Mouse (Mus musculus) frontal cortex, postnatal 10 days (tissue): ENCODE measurements around the gene Flt3l.
"Not testable (repeated sequence)": the region's sequence is repeated elsewhere in the genome, so short reads cannot be mapped to it uniquely, and the experiment has no call there.

Experiments
- DNase-seq, 2 experiments: peaks; one replicate each; pipeline ENCODE4 v3.0.0; 2022; ENCODE audit warnings: low spot score in 2 of 2, mixed read lengths in 1 of 2

Flt3l gene

GRCm38 (mm10) chr7:45141914-45142313 is 5.7 kb upstream of the Flt3l start:
- no peak for DNase-seq

- no peak for DNase-seq
These were observed 5.1 kb upstream of the Flt3l start for GRCm38 (mm10) chr7:45141319-45141718.

GRCm38 (mm10) chr7:45139904-45140723 is 3.9 kb upstream of the Flt3l start:
- no peak for DNase-seq

- DNase-seq: no peak
These were observed 2.2 kb upstream of the Flt3l start for GRCm38 (mm10) chr7:45138403-45138802.

- DNase-seq: no peak
These were observed 1.2 kb upstream of the Flt3l start for GRCm38 (mm10) chr7:45137171-45138006.

- no peak for DNase-seq
These were observed 862 bp downstream of the Flt3l start for GRCm38 (mm10) chr7:45135370-45135769.

- DNase-seq: no peak
These were observed 1.6 kb downstream of the Flt3l start for GRCm38 (mm10) chr7:45134544-45135026.

- no peak for DNase-seq
These were observed 2.6 kb downstream of the Flt3l start for GRCm38 (mm10) chr7:45133446-45134159.

- no peak for DNase-seq
These were observed 4.4 kb downstream of the Flt3l start for GRCm38 (mm10) chr7:45131850-45132249.

GRCm38 (mm10) chr7:45129776-45130512 is 6.3 kb downstream of the Flt3l start:
- no peak for DNase-seq

GRCm38 (mm10) chr7:45129318-45129717 is 6.9 kb downstream of the Flt3l start:
- DNase-seq: no peak

- DNase-seq: peak; percentile 99
These were observed 7.5 kb downstream of the Flt3l start, which contains the start of gene Rpl13a for GRCm38 (mm10) chr7:45128624-45129246. Gene Rpl13a (minus strand): TSS chr7:45128761.

- no peak for DNase-seq
These were observed 8.5 kb downstream of the Flt3l start for GRCm38 (mm10) chr7:45127700-45128224.

GRCm38 (mm10) chr7:45126844-45127699 is 9.2 kb downstream of the Flt3l start:
- no peak for DNase-seq

GRCm38 (mm10) chr7:45126147-45126843 is 9.9 kb downstream of the Flt3l start:
- DNase-seq: no peak

GRCm38 (mm10) chr7:45125649-45126048 is 10.6 kb downstream of the Flt3l start:
- not testable (repeated sequence) for DNase-seq

GRCm38 (mm10) chr7:45125144-45125600 is 11.1 kb downstream of the Flt3l start:
- no peak for DNase-seq

- peak; percentile 98 to 99 for DNase-seq
These were observed 11.7 kb downstream of the Flt3l start, which contains the start of gene Rps11 for GRCm38 (mm10) chr7:45124224-45125143. Gene Rps11 (minus strand): TSS chr7:45124439.
